Mouse (Mus musculus) embryonic fibroblast, embryonic 13.5 days (primary cell): Measurements from ENCODE around the gene Medag. TPM values are rescaled to one million over a fixed set of nuclear protein-coding genes. Genes with fewer than 3 reads are reported as not detected.

Source experiments
- H3K27ac ChIP-seq: 2 replicates; pipeline ENCODE4 v1.5.1; 2012; ENCODE audit warnings: low read length, control low read depth, inconsistent platforms; ENCODE audit not compliant: insufficient read depth
- H3K4me1 ChIP-seq: 2 replicates; pipeline ENCODE4 v1.6.1; 2011; ENCODE audit warnings: low read length; ENCODE audit not compliant: control insufficient read depth, insufficient read depth
- H3K4me3 ChIP-seq: 2 replicates; pipeline ENCODE4 v1.5.1; 2011; ENCODE audit warnings: mild to moderate bottlenecking, control low read depth, low read length; ENCODE audit not compliant: insufficient read depth
- CTCF ChIP-seq: IDR thresholded peaks from 2 replicates; pipeline ENCODE4 v1.5.1; 2011; ENCODE audit warnings: mild to moderate bottlenecking, control low read depth, low read length, moderate library complexity, borderline replicate concordance; ENCODE audit not compliant: insufficient read depth
- POLR2A ChIP-seq: IDR thresholded peaks from 2 replicates; pipeline ENCODE4 v1.6.1; 2011; ENCODE audit warnings: low read depth, mild to moderate bottlenecking, control low read depth, low read length, moderate library complexity
- polyA plus RNA-seq: library from polyadenylated mRNA; stranded (reverse); fragments of >200 nt; gene quantifications from 2 replicates; pipeline ENCODE4 v1.2.4, GENCODE M21; 2011; ENCODE audit warnings: low read depth; ENCODE audit not compliant: missing spikeins, insufficient read length

Gene Medag
- 70.2 and 77.2 TPM in 2 replicates for polyA plus RNA-seq

DNA sequence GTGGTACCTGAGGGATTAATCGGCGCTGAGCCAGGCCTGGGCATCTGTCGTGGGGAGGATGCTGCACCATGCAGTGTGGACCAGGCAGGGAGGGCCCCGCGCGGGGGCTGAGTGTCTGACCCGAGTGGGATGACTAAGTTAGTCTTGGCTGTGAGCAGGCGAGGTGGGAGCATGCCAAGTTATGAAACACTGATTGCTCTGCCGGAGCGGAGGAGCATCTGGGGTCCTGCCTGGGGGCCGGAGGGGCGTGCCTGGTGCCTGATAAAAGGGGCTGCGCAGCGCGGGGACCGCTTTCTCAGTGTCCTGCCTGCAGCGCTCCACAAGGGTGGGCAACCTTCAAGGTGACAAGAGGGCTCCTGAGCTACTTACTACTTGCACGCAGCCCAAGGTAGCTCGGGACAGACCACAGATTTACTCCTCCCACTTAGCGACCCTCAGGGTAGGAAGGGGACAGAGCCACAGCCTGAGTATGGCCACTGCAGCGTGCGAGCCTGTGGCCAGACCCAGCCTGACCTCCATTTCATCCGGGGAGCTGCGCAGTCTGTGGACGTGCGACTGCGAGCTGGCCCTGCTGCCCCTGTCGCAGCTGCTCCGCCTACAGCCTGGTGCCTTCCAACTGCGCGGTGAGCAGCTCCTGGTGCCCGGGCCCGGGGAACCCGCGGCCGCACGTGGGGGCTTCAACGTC, at the start of gene Medag:
Gene Medag (plus strand): TSS at position 241 of the 685 bp plus-strand sequence.
- TF ChIP-seq CTCF: no peak
- peak; percentile 95 for TF ChIP-seq POLR2A
- Histone ChIP-seq H3K4me1 (peaks cover 7% of the 10 kb centered on the region), H3K27ac (peak within 1 kb of the TSS; percentile 26), H3K4me3 (peak within 1 kb of the TSS; percentile 44)

DNA sequence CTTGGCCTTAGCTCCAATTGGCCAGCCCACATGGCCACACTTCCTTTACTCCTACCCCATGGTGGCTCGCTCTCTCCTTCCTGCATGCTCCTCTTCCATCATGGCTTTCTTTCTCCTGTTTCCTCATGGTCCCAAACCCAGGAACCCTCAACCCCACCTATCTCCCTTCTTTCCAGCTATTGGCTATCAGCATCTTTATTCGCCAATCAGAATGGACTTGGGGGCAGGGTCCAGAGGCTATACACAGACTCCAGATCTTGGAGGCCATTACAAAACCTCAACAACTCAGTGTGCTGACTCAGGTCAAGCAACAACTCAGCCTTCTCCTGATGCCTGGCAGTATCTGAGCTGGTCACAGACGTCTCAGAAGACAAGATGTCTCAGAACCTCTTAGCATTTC, 48.9 kb upstream of the Medag start:
- no peak for TF ChIP-seq CTCF
- no peak for TF ChIP-seq POLR2A
- H3K4me1 ChIP-seq: no peaks in the 10 kb centered on the region

DNA sequence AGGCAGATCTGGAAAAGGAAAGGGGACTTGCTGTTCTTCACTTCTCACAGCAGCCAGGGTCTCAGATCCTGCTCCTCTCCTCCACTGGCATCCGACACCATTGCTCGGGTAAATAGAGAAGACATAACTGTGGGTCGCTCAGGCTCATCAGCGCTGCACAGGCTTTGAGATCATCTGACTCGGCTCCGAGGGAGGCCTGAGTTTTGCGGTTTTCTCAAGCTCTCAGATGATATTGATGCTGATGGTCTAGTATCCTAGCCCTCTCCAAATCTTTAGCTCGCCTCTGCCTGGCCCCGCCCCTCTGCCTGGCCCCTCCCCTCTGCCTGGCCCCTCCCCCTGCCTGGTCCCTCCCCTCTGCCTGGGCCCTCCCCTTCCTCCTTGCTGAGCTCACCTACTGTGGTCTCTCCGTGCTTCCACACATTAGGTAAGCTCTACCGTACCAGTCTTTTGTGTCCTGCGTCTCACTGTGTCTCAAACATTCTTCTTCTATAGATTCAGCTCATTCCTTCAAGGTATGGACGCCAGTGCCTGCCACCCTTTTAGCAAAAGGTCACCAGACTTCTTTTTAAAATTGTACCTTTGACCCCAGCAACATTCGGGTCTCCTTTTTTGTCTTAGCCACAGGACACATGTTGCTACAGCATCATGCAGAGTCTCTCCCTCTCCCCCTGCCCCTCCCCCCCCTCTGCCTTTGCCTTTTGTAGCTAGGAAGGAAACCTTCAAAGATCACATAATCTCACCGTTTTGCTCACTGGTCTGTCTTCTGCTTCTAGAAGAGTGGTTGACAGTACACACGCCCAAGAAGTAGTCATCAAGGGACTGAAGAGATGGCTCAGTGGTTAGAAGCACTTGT, 47.4 kb upstream of the Medag start:
- no peak for TF ChIP-seq POLR2A
- TF ChIP-seq CTCF: no peak
- peaks cover 2% of the 10 kb centered on the region; the same call in 1 of the 2 replicates for H3K4me1 ChIP-seq
- no peak overlapping the region for H3K4me3 ChIP-seq
- H3K27ac ChIP-seq: no peak overlapping the region

More for the DNA sequence above, 48.9 kb upstream of the Medag start:
- H3K4me3 ChIP-seq: no peak overlapping the region
- H3K27ac ChIP-seq: no peak overlapping the region

DNA sequence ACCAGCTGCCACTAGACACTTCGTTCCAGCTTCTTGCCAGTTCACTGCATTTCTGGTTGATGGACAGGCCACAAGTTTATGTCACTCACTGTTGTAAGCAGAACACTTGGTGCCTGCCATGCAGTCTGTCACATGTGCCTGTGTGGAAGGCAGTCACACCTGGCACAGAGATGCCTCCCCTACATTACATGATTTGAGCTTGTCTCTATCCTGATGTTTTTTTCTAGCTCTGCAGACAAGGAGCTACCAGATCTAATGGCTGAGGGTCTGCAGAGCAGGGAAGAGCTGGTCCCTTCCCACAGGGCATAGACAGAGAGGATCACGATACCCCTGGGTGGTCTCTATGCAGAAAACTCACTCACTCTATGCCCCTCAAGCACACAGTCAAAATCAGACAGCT, 44.5 kb upstream of the Medag start:
- Histone ChIP-seq H3K27ac (no peak overlapping the region), H3K4me1 (peaks cover 3% of the 10 kb centered on the region; the same call in 1 of the 2 replicates), H3K4me3 (no peak overlapping the region)
- no peak for TF ChIP-seq CTCF
- TF ChIP-seq POLR2A: no peak

DNA sequence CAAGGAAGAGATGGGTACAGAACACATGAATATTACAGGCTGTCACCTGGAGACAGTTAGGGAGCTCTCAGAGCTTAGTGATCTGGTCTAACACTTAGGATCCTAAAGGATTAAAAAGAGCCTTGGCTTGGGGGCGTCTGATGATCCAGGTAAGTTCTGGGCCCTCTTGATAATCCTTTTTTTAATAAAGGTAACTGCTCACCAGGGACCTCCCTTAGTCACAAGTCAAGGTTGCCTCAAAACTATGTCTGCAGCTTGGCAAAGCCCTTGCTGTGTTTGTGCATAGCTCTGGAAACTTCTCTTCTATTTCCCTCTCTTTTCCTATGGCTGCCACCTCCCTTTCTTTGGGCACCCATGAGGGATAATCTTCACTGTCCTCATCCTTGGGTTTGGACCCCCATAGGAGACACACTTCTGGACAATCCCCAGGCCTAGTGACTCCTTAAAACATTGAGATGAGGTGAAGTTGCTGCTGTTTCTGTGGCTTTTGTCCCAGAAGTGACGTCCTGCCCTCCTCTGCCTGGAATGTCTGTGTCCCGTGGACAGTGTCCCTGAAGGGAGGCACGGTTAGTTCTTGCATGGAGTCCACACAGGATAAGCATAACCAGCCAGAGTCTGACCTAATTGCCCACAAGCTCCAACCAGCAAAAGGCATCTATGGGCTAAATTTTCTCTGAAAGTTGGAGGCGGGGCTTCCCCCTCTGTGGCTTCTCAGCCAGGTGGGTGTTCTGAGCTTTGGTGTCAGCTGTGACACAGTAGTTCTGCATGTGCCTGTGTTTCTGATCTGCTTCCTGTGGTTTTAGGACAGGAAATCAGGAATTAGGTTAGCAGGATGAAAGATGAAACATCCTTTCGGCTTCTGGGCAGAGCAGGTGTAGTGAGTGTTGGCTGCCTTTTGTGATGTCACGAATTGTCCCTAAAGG, 43.7 kb upstream of the Medag start:
- peaks cover 3% of the 10 kb centered on the region; the same call in 1 of the 2 replicates for H3K4me1 ChIP-seq
- H3K4me3 ChIP-seq: no peak overlapping the region
- TF ChIP-seq POLR2A (no peak), CTCF (no peak)
- H3K27ac ChIP-seq: no peak overlapping the region

DNA sequence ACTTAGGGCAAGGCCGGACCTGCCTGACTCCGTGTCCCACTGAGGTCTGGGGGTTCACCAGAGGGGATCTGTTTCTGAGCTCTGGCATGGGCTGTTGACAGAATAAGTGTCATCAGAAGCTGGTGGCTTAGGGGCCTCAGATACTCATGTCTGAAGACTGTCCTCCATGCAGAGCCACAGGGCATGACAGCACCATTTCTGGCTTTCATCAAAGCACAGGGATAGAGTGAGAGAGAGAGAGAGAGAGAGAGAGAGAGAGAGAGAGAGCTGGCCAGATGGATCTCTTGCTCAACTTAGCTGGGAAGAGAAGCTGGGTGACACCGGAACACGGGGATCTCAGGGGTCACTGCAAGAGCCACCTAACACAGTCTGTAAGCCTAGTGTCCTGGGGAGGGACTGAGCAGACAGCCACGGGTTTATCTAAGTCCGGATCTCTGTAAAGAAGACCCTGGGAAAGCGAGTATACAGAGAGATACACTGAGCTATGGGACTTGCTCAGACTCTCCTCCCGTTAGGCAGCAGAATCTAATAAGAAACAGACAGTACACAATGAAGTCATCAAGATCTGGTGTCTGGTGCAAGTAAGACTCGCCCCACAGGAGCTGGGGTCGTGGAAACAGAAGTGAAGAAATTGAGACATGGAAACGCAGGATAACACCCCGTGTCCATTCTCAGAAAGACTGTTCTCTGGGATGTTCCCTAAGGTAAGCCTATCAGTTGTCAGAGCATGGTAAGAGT, 42.8 kb upstream of the Medag start:
- TF ChIP-seq CTCF (no peak), POLR2A (no peak)
- no peak overlapping the region for H3K4me3 ChIP-seq
- no peak overlapping the region for H3K27ac ChIP-seq
- H3K4me1 ChIP-seq: peaks cover 8% of the 10 kb centered on the region

DNA sequence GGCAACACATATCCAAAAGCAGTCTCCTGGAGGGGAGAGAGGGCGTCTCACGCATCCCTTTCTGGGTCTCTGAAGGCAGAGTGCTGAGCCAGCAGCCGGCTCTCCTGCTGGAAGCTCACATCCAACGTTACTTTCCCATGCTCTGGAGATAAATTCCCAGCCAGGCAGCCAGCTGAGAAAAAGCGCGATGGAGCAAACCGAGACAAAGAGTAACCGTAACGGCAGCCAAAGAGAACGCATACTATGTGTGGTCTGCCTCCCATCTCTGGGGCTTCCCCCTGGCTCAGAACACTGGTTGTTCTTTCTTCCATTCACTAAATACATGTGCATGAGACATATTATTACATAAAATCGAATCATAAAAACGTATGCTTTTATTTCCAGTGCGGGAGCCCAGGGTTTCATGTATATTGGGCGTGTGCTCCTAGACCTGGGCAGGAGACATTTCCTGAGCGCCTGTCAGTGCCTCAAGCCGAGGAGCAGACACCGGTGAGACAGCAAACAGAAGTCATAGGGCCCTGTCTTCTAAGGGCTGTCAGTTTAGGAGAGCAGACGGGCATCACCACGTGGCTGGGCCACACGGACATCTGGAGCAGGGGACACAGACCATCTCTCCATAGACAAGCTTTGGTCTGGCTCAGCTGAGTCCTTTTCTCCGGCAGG, 42.0 kb upstream of the Medag start:
- H3K4me3 ChIP-seq: no peak overlapping the region
- TF ChIP-seq POLR2A (no peak), CTCF (no peak)

DNA sequence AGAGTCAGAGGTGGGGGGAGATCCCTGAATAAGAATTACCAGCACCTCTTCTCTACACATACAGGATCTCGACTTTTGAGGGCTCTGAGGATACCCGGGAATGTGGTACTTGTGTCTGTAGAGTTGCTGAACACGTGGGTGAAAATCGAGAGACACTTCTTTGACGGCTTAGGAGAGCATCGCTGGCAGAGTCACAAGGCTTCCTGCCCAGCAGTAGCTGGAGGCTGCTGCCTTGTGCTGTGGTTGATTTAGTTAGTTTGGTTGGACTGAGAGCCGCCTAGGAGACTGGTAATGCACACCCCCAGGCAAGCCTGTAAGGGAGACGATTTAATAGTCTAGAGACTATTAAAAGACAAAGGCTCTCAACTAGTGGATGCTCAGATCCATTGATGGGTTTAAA, 39.5 kb upstream of the Medag start:
- Histone ChIP-seq H3K27ac (no peak overlapping the region), H3K4me3 (no peak overlapping the region), H3K4me1 (peaks cover 23% of the 10 kb centered on the region)
- TF ChIP-seq CTCF (no peak), POLR2A (no peak)

More for the DNA sequence above, 42.0 kb upstream of the Medag start:
- H3K4me1 ChIP-seq: peaks cover 14% of the 10 kb centered on the region
- no peak overlapping the region for H3K27ac ChIP-seq

DNA sequence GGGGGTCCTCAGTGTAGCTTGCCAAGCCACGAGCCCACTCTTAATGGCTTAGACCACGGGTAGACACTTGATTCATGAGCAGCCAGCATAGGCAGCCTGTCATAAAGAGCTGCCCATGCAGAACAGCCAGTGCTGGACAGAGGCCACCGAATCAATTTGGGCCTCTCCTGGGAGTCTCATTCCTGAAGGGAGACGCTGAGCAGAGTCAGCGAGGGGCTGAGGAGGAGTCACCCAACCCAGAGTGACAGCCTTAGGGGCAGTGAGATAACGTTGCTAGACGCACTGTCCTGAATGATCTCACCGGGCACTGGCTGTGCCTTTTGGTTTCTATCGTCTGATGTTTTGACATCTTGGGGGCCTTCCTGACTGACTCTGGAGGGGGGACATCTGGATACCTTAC, 38.3 kb upstream of the Medag start:
- Histone ChIP-seq H3K27ac (no peak overlapping the region), H3K4me1 (peaks cover 27% of the 10 kb centered on the region), H3K4me3 (no peak overlapping the region)
- TF ChIP-seq CTCF: no peak
- no peak for TF ChIP-seq POLR2A
